Mouse (Mus musculus) effector memory CD4-positive, alpha-beta T cell, adult 7 months (primary cell): ENCODE results near the gene Btd. TPM values are rescaled to one million over a fixed set of nuclear protein-coding genes. Genes with fewer than 3 reads are reported as not detected.

Experiments
- polyA plus RNA-seq: library from polyadenylated mRNA; unstranded; fragments of 100-300 nt; shearing (Covaris generic); gene quantifications from one replicate; pipeline ENCODE4 v1.2.1, GENCODE M21; 2017

The Btd gene
- polyA plus RNA-seq = 14.9 TPM

DNA sequence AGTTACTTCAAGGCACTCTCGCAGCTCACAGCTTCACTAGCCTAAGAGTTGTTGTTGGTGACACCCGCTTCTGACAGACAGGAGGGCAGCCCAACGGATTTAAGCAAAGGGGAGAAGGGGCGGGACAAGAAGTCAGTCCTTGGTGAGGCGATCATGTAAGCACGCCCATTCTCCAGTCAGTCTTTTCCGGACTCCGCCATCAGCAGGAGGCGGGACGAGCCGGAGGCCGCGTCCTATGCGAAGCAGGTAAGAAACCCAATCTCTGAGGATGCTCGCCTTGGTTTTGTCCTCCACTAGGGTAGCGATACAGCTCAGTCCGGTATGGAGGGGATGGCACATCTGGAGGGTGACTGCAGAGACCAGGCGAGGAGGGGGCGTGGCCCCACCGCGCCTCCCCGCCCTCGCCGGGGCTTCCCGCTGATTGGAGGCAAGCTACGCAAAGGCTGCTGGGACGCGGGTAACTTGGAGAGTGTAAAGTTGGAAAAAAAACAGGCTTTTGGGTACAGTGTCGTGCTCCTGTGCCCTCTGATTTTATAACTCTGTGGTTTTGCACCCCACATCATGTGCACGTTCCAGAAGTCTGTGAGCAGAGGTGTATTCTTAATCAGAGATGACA lies at the start of gene Btd, which contains the start of gene Hacl1:
TSS of gene Btd (plus strand) at position 139 of the 616 bp plus-strand sequence.
TSS of gene Hacl1 (minus strand) at position 397 of the 616 bp plus-strand sequence.

GRCm38 (mm10) chr14:31591243-31591642 lies 49.6 kb upstream of the Btd start, which contains the start of gene Colq:
Colq (minus strand) TSS chr14:31591343.

GRCm38 (mm10) chr14:31640346-31640889 lies 410 bp upstream of the Btd start, which contains the start of gene Gm49387:
Gm49387 (minus strand) TSS chr14:31640878.

Other genes starting within 250 kb of the Btd start
- 55.8 TPM for gene Sh3bp5, start 204.9 kb upstream of the Btd start, polyA plus RNA-seq
- gene Eaf1, start 146.6 kb upstream of the Btd start, polyA plus RNA-seq = 24.3 TPM
- 22.9 TPM for gene Mettl6, start 146.0 kb upstream of the Btd start, polyA plus RNA-seq
- 0.35 TPM for gene Colq, start 49.7 kb upstream of the Btd start, polyA plus RNA-seq
- gene Gm49387, start 150 bp upstream of the Btd start, polyA plus RNA-seq = not detected
- gene Hacl1, start 258 bp downstream of the Btd start, polyA plus RNA-seq = 10.0 TPM
- 18.6 TPM for gene Ankrd28, start 189.6 kb downstream of the Btd start, polyA plus RNA-seq